Mouse (Mus musculus) kidney, adult 18-20 months (tissue): Measurements from ENCODE around the gene Adamts9.

Experiments used
- DNase-seq: peaks from one replicate; pipeline ENCODE4 v3.0.0; 2021

Gene Adamts9

GRCm38 (mm10) chr6:92943057-92943781 is at the start of gene Adamts9:
Gene Adamts9, minus strand, starts transcription at chr6:92943492.
- peak; percentile 90 for DNase-seq

DNA sequence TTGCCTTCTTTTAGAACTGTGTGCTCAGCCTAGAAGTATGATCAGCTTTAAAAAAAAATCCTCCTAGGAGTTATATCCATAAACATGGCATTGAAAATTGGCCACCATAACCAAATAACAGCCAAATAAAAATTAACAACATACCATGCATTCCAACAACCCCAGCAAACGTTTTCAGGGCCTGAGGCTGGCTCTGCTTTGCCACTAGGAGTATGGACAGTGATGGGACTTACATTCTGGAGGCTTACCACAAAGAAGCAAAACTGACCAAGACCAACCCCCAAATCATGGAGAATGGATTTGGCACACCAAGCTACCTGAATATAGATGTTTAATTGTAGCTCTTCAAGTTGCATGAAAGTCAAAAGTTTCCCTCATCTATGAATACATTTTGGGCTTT is 48.3 kb upstream of the Adamts9 start:
- no peak for DNase-seq

- no peak for DNase-seq
Observed at GRCm38 (mm10) chr6:92988620-92988998, 45.3 kb upstream of the Adamts9 start.

DNA sequence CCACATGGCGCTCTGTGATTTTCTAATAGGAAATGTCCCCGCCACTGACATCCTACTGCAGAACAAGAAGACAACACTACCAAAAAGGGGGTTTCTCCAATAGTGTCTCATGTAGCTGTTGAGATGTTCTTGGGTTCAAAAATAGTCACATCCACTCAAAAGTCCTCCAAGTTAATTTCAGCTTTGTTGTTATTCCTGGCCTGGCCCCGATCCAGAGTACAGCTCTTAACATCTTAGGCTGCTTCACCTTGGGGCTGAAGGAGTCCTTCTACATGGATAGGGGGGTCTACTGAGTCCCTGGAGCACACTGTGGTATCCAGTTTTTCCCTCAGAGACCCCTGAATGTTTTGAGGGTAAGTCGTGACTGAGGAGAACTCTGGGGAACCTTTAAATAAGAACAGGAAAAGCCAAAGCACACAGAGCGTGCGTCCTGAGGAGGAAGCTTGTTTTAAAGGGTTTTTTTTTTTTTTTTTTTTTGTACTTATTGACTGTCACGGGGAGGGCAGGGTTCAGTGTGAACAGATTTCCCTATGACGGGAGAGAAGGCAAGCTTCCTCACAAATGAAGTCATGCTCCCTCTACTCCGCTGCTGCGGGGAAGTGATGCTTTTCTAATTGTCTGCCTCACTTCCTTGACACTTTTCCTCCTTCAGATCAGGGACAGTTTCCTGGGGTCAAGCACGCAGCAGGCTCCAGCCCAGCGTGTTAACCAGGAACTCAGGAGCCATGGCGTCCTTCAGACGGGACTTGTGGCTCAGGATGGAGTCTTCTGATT is 44.7 kb upstream of the Adamts9 start:
- peak; percentile 36 for DNase-seq

GRCm38 (mm10) chr6:92987366-92987765 is 44.1 kb upstream of the Adamts9 start:
- peak; percentile 36 for DNase-seq

- no peak for DNase-seq
Observed at GRCm38 (mm10) chr6:92983421-92983820, 40.1 kb upstream of the Adamts9 start.

DNA sequence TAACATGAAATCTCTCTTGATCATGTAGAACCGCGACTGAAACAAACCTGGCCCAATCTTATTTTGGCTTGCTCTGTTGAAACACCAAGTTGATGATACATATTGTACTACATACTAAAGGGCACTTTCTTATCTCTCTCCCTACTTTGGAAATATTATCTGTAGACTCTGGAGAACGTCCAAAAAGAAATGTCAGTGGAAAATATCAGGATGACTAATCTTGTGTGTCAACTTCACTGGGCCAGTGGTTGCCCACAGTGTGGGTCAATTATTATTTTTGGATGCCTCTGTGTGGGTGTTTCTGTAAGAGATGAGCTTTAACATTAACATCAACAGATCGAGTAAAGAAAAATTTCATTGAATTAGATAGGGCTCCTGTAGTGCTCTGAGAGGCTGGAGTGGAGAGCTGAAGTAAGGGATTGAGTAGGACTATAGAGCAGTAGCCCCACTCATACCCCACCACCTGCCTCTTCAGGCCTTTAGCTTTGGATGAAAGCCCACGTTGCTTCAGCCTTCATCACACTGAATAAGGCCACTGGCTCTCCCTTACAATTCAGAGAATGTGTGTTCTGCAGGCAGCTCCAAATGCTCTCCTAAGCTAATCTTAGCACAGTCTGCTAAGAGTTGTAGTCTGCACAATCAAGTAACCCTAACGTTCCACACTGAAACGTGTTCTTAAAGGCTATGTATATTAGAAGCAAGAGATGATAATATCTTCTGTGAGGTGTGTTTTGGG is 38.3 kb upstream of the Adamts9 start:
- no peak for DNase-seq

DNA sequence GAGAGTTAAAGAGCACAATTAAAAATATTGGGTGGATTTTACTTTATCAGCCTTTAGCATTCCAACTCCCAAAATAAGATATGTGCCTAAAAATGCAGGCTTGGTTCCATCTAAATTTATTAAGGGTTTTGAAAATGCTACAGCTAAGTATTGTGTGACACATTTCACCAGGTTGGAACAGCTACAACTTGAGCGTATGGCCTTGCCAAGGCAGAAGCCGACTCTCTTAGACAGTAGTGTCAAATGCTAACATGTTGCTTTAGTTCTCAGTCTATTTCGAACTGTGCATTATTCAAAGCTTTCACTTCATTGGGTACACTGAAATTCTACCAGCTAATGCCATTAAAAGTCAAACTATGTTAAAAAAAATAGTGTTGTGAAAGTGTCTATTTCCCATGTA is 30.0 kb upstream of the Adamts9 start:
- no peak for DNase-seq

DNA sequence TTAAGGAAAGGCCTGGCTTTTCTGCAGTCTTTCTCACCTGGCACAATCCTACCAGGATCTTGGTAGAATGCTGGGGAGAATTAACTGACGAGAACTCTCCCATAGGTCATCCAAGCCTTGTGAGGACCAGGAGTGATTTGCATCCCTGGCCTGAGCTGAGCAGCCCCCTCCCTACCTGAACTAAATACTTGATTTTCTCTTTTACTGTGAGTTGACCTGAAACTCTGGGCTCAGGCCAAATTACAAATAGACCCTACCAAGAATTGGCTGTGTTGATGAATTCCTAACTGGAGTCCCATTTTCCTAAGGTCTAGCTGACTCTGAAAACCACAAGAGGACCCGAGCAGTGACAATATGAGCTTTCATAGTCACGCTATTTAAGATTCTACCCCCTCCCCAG is 25.4 kb upstream of the Adamts9 start:
- DNase-seq, result no peak

DNA sequence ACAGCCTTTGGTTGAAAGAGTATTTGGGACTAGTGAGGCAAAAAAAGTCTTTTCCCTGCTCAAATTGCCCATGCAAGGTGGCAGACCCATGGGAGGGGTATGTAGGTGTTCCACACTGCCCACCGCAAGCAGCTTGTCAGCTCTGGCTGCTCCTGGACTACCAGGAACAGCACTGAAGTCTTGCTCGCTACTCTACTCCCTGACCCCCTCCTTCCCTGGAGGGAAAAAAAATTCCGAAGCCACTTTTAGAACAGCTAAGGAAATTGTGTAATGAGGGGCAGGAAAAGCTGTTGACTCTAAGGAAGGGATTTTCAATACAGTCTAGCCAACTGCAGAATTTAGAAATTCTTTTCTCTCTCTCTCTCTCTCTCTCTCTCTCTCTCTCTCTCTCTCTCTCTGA is 24.9 kb upstream of the Adamts9 start:
- DNase-seq, result peak; percentile 17

- DNase-seq, result no peak
Observed at GRCm38 (mm10) chr6:92962966-92963365, 19.7 kb upstream of the Adamts9 start.

GRCm38 (mm10) chr6:92960997-92961396 is 17.7 kb upstream of the Adamts9 start:
- no peak for DNase-seq

DNA sequence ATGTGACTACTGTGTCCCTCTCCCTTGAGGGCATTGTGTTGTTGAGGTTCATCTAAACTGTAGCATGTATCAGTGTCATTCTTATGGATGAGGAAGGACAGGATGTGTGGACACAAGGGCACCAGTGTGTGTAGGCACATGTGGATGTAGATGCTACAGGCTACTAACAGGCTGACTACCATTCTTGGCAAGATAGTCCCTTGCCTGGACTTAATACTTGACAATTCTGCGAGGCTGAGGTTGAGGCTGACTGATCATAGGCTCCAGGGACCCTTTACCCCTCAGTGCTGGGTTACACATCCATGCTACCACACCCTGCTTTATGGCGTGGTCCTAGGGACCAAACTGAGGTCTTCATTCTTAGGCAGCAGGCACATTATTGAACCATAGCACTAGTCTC is 16.1 kb upstream of the Adamts9 start:
- no peak for DNase-seq

GRCm38 (mm10) chr6:92947337-92948042 is 4.2 kb upstream of the Adamts9 start:
- DNase-seq, result no peak

GRCm38 (mm10) chr6:92944711-92945110 is 1.4 kb upstream of the Adamts9 start:
- no peak for DNase-seq

DNA sequence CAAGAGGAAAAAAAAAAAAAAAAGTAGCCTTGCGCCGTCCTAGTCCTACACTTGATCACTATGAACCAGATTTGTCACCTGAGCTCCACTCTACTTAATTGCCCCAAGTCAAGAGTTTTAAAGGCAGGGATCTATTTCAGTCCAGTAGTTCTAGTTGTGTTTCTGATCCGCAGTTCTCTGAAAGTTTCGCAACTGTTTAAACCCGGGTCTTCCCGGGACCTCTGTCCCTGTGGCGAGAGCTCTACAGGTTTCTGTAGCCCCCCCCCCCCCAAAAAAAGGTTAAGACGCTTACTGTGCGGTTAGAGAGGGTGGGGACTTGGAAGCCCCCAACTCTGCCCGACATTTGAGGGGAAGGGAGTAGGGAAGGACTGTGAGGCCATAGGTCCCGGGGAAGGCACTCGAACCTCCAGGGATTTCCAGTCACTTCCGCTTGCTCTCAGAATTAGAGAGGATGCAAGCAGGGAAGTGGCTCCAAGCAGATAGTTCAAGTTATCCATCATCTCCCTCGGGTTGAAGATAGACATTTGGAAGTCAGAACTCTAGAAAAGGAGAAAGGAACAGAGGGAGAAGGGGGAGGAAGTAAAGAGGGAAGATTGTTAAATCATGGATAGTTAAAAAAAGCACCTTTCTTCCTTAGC is 875 bp upstream of the Adamts9 start:
- DNase-seq, result no peak

GRCm38 (mm10) chr6:92941756-92942420 is 1.4 kb downstream of the Adamts9 start:
- peak; percentile 63 for DNase-seq

DNA sequence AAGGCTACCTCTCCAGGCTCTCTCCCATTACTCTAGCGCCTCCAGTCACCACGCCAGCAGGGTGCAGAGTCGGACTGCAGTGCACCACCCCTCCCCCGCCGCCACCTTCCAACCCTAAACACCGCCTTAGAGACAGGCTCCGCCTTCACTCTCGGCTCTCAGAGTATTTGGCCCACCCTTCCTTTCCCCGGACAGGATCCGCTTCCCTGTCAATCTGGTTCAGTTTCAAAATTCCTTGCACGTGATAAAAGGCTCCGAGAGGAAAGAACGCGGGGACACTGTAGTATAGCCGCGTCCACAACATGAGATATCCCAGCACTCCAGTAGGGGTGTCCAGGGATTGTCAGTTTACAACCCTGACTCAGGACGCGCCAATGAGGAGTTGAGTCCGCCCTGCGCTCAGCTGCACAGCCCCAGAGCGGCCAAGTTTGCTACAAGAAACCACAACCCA is 2.0 kb downstream of the Adamts9 start:
- peak; percentile 93 for DNase-seq

DNA sequence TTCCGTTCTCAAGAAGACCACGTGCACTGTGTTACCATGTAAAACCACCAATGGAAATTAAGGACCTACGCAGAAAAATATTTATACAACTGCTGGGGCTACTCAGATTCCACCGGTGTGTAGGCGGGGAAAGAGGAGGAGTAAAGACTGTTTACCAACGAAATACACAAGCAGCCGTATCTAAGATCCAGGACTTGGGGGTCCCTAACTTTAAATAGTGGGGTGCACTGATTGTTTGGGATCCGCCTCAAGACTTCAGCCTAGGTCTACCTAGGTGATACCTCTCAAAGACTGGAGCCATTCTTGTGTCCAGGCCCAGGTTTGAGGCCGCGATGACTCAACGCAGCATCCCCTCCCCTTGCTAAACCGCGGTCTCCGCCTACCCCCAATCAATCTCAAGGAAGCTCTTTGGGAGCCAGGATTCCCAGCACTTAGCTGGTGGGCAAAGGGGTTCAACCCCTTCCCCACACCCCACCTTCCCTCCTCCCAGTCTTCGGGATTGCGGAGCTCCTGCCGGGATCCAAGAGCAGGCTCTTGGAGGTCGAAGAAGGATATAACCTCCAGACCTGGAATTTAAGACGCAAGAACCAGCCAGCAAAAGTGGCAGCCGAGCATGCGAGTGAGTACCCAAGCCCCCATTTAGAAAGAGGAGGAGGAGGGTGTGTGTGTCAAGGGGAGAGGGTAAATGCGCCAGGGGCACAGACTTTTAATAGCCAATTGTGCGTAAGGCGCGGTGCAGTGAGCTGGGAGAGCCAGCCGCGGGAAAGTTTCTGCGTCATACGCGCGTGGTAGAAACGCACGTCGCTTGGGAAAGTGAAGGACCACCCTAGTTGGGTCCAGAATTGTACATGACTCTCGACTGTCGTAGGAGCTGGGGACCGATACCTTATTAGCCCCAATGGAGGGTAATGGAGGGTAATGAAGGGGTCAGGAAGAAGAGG is 2.8 kb downstream of the Adamts9 start:
- peak; percentile 70 for DNase-seq

DNA sequence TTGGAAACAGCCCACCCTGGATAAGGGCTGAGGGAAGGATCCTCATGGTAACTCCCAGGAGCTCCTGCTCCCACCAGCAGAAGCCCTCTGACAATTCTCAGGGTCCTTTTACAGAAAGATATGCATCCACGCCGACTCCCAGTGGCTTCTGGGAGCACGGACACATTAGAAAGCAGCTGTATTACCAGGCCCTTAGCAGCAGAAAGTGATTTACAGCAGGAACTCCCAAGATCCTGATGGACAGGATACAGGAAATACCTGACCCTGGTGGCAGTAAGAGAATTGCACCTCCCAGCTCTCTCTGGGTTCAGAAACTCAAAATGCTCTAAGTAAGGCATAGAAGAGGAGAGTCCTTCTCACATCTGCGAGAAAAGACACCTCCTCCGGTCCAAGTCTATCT is 15.0 kb downstream of the Adamts9 start:
- no peak for DNase-seq

GRCm38 (mm10) chr6:92924536-92924935 is 18.8 kb downstream of the Adamts9 start:
- DNase-seq, result no peak
